Comparison of ENCODE assay signal across 12 mouse cellular contexts in the genomic region with DNA sequence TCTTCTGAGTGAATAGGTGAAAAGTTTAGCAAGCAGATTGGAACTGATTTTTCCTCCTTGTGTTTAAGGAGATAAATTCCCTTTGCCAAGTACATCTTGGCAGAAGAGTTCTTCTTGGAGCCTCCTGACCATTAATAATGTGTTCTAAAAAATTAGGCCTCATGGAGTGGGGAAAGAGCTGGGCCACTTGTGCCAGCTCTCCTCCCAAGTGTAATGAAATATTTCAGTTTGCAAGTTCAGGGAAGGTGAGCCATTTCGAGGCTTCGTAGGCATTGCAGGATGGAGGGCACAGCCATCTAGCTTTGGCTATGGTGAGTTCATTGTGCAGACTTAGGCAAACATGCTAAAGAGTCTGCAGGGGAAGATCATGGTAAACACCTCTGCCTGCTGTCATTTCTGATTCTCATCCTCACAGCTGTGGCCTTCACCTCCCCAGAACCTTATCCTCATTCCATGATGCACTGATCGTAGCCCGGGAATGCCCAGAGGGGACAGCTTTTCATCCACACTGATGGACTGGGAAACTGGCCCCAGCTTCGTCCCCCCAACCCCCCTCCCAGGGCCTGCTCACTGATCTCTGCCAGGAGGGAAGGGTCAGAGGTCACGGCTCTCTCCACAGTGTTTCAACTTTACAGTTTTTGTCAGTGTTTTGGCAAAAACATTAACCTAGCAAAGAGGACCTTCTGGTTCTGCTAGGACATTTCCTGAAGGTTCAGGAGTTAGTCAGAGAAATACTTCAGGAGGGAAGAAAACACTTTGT. TPM values are rescaled to one million over a fixed set of nuclear protein-coding genes. Genes with fewer than 3 reads are reported as not detected.
DNase-seq lines count a peak whose midpoint lies in the region; ATAC-seq and TF ChIP-seq lines count a peak whose summit lies in the region.
"Had no signal": no experiment of that assay in that cellular context is flagged by ENCODE, and none has a peak within 500 bp of the region (broad histone marks: within the 10 kb centered on the region; RNA-seq: fewer than 3 reads in every experiment).

No protein-coding gene starts in this region.

- intact Hi-C loops in heart, adult 2 months (cut with DNase I): no loop called here

- no peaks in the 10 kb centered on the region for H3K79me2 ChIP-seq in heart, adult 2 months (replicated peaks; ENCODE audit: control insufficient read depth, insufficient read depth, low read length)

- no peak for TF ChIP-seq CTCF in heart, adult 2 months (IDR thresholded peaks at IDR 0.05)

- peak; percentile 35 to 36 for DNase-seq in heart, adult 2 months
- DNase-seq in heart, adult 9 months (ENCODE audit: low spot score in 2 of 2): no peak
- DNase-seq in adipocyte (ENCODE audit: low spot score): peak; percentile 89
- DNase-seq in gastrocnemius, postnatal 25 days: peak; percentile 74
- no peak for DNase-seq in spleen, postnatal 14 days (ENCODE audit: low spot score in 2 of 2)
- no peak for DNase-seq in B cell, adult 2 months

- WGBS in heart, adult 2 months: 63% methylated on average over 6 of the region's 6 CpGs
- 27% methylated on average over 6 of the region's 6 CpGs for WGBS in limb, embryonic 15.5 days
- 52% methylated on average over 6 of the region's 6 CpGs for WGBS in intestine, embryonic 15.5 days

- no peak overlapping the region for H3K9ac ChIP-seq in heart, adult 2 months (ENCODE audit: low read depth, low read length)
- H3K9ac ChIP-seq in limb, embryonic 15.5 days: no peak overlapping the region
- no peak overlapping the region for H3K9ac ChIP-seq in intestine, embryonic 15.5 days
- H3K9ac ChIP-seq: hindbrain, embryonic 13.5 days; lung, embryonic 15.5 days had no signal

- H3K4me3 ChIP-seq in heart, adult 2 months: no peak overlapping the region
- no peak overlapping the region for H3K4me3 ChIP-seq in limb, embryonic 15.5 days
- no peak overlapping the region for H3K4me3 ChIP-seq in intestine, embryonic 15.5 days (replicated peaks)
- H3K4me3 ChIP-seq: erythroblast, embryonic 14.5 days; hindbrain, embryonic 13.5 days; lung, embryonic 15.5 days had no signal

- peaks cover 7% of the 10 kb centered on the region for H3K36me3 ChIP-seq in heart, adult 2 months (ENCODE audit: control insufficient read depth, insufficient read depth, low read length)
- peaks cover 4% of the 10 kb centered on the region; the same call in 1 of the 2 replicates for H3K36me3 ChIP-seq in limb, embryonic 15.5 days
- H3K36me3 ChIP-seq in intestine, embryonic 15.5 days: peaks cover 2% of the 10 kb centered on the region; the same call in 1 of the 2 replicates
- H3K36me3 ChIP-seq: hindbrain, embryonic 13.5 days had no signal

- no peak overlapping the region; the same call in 1 of the 2 replicates for H3K27ac ChIP-seq in heart, adult 2 months
- peak overlapping the region; percentile 48; the same call in 1 of the 2 replicates for H3K27ac ChIP-seq in limb, embryonic 15.5 days
- H3K27ac ChIP-seq in intestine, embryonic 15.5 days: no peak overlapping the region
- H3K27ac ChIP-seq: hindbrain, embryonic 13.5 days had no signal

- TF ChIP-seq EP300 in heart, adult 2 months (IDR thresholded peaks at IDR 0.05; ENCODE audit: insufficient read depth, low read depth, low read length): no peak

- H3K4me2 ChIP-seq in limb, embryonic 15.5 days: no peak overlapping the region
- no peak overlapping the region for H3K4me2 ChIP-seq in intestine, embryonic 15.5 days (replicated peaks)
- H3K4me2 ChIP-seq: hindbrain, embryonic 13.5 days; lung, embryonic 15.5 days had no signal

- H3K9me3 ChIP-seq in limb, embryonic 15.5 days: no peaks in the 10 kb centered on the region
- no peaks in the 10 kb centered on the region for H3K9me3 ChIP-seq in intestine, embryonic 15.5 days
- H3K9me3 ChIP-seq: hindbrain, embryonic 13.5 days; lung, embryonic 15.5 days had no signal

- H3K4me1 ChIP-seq in heart, adult 2 months (ENCODE audit: control insufficient read depth, insufficient read depth, low read length): peaks cover 10% of the 10 kb centered on the region
- H3K4me1 ChIP-seq in limb, embryonic 15.5 days: peaks cover 13% of the 10 kb centered on the region
- peaks cover 11% of the 10 kb centered on the region; the same call in 1 of the 2 replicates for H3K4me1 ChIP-seq in intestine, embryonic 15.5 days (replicated peaks)

- no peak for TF ChIP-seq POLR2A in heart, adult 2 months (IDR thresholded peaks at IDR 0.05; ENCODE audit: insufficient read depth, low read depth, low read length)

- no peak for ATAC-seq in limb, embryonic 15.5 days (ENCODE audit: insufficient number of reproducible peaks, low FRiP score, low TSS enrichment, low read depth)
- no peak for ATAC-seq in intestine, embryonic 15.5 days

- no peaks in the 10 kb centered on the region for H3K27me3 ChIP-seq in heart, adult 2 months (ENCODE audit: control insufficient read depth, insufficient read depth, low read length)
- H3K27me3 ChIP-seq in limb, embryonic 15.5 days: no peaks in the 10 kb centered on the region
- no peaks in the 10 kb centered on the region for H3K27me3 ChIP-seq in intestine, embryonic 15.5 days (replicated peaks)
- H3K27me3 ChIP-seq: CH12.LX had no signal

RNA-seq across cellular contexts. Expression of gene Nid2, which starts 18.6 kb away (rescaled TPM):
- total RNA-seq in heart, adult 2 months (2021): 10 to 100 TPM; 21.2 to 21.6 TPM
- polyA plus RNA-seq in heart, adult 2 months (2012; rRNA removed): 12.1 and 14.3 TPM in 2 replicates
- 10 to 100 TPM; 13.5 to 14.9 TPM for total RNA-seq in gastrocnemius, postnatal 25 days (2021)
- polyA plus RNA-seq in limb, embryonic 15.5 days (2015; fragmentation: Nextera tagmentation; extraction: Ambion mirVana): 91.1 and 100 TPM in 2 replicates
- 68.9 and 76.8 TPM in 2 replicates for polyA plus RNA-seq in intestine, embryonic 15.5 days (2015; fragmentation: Nextera tagmentation; extraction: Ambion mirVana)

RNA-seq across cellular contexts. Expression of gene Rtraf, which starts 54.0 kb away (rescaled TPM):
- 10 to 100 TPM; 56.8 to 71.3 TPM for total RNA-seq in heart, adult 2 months (2021)
- polyA plus RNA-seq in heart, adult 2 months (2012; rRNA removed): 33.1 and 51.0 TPM in 2 replicates
- 10 to 100 TPM; 67.2 to 70.5 TPM for total RNA-seq in gastrocnemius, postnatal 25 days (2021)
- 179 and 202 TPM in 2 replicates for polyA plus RNA-seq in limb, embryonic 15.5 days (2015; fragmentation: Nextera tagmentation; extraction: Ambion mirVana)
- polyA plus RNA-seq in intestine, embryonic 15.5 days (2015; fragmentation: Nextera tagmentation; extraction: Ambion mirVana): 195 and 217 TPM in 2 replicates

Comparison
In these comparisons a context has a peak if more than half of its experiments do, and no peak if none do; other contexts are left out.
1. DNase-seq: peak in heart, adult 2 months (2 of 2), adipocyte (single experiment) and gastrocnemius, postnatal 25 days (single experiment); none in heart, adult 9 months (0 of 2), spleen, postnatal 14 days (0 of 2) and B cell, adult 2 months (0 of 2).